Mouse (Mus musculus) right cerebral cortex, postnatal 25 days (tissue): ENCODE results near the gene Acot11.
A peak's percentile ranks its signal among the peaks of the same experiment; 100 is the strongest.
"Not testable (repeated sequence)": the region's sequence is repeated elsewhere in the genome, so short reads cannot be mapped to it uniquely, and the experiment has no call there.

Experiments used
- DNase-seq: peaks from one replicate; pipeline ENCODE4 v3.0.0; 2022

Gene Acot11

GRCm38 (mm10) chr4:106807287-106807686 is 2.5 kb upstream of the Acot11 start:
- DNase-seq, result no peak

GRCm38 (mm10) chr4:106805890-106806289 is 1.1 kb upstream of the Acot11 start:
- DNase-seq, result no peak

DNA sequence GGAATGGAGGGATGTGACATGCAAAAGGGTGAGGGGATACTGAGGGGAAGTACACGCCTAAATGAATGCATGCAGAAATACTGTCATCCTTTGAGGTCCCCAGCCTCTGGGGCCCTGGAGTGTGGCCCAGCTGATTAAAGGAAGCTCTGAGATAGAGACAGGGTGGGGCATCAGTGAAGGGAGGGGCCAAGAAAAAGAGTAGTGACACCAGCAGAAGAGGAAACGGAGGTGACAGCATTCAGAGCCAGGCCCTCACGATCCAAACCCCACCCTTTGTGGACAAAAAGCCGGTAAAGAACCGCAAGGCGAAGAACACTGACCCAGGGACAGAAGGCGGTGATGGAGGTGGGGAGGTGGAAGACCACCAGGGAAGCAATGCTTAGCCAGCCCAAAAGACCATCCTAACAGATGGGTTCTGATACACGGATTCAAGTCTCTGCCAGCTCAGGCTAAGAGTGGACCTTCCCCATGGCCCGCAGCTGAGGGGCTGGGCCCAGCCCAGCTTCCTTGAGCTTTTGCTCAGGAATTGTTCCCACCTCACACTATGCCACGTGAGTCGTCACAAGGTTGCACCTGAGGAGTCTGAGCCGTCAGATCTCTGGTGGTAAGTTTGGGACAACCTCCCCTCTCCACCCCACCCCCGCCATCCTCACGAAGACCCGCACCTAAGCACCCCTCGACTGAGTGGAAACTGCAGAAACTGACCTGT is 443 bp downstream of the Acot11 start:
- DNase-seq, result no peak

DNA sequence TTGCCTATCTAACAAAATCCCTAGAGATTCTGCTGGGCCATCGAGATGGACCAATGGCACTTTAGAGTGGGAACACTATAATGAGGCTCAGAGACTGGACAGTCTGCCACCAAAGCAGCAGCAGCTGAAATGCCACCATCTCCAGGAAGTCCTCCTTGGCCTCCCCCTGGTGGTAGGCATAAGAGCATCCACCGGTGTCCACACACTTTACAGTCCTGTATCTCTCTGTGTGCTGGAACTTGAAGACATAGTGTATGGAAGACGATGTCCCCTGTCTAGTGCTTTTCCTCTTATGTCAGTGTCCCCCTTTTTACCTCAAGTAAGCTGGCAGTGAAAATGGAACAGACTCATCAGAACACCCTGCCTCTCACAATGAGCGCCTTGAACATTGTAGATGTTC is 1.0 kb downstream of the Acot11 start:
- no peak for DNase-seq

DNA sequence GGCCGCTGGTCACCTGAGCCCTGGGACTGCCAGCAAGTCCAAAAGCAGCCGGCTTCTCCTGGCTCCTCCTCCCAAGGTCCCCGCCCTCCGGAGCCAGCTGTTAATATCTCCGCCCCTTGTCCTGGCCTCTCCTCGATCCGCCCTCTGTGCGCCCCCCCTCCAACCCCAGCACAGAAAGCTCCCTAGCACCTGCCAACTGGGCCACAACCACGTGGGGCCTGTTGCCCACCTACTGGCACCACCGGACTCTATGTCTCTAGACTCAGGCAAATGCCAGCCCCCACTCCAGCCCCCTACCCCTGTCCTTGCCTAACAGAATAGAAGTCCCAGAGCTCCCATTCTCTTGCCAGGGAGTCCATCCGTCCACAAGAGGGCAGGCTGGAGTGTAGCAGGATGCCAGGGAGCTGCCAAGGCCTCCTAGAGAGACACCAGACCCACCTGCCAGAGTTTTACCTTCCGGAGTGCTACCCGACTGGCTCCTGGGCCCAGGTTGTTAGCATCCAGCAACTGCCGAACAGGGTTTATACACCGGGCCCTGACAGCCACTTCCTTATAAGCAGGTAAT is 4.9 kb downstream of the Acot11 start:
- peak; percentile 66 for DNase-seq

- DNase-seq, result no peak
Measured at GRCm38 (mm10) chr4:106798908-106799546, 5.8 kb downstream of the Acot11 start.

GRCm38 (mm10) chr4:106795289-106795688 is 9.5 kb downstream of the Acot11 start:
- DNase-seq, result no peak

GRCm38 (mm10) chr4:106794247-106794646 is 10.6 kb downstream of the Acot11 start:
- DNase-seq, result no peak

- not testable (repeated sequence) for DNase-seq
Measured at GRCm38 (mm10) chr4:106793826-106794225, 11.0 kb downstream of the Acot11 start.

GRCm38 (mm10) chr4:106792276-106792675 is 12.5 kb downstream of the Acot11 start:
- no peak for DNase-seq

DNA sequence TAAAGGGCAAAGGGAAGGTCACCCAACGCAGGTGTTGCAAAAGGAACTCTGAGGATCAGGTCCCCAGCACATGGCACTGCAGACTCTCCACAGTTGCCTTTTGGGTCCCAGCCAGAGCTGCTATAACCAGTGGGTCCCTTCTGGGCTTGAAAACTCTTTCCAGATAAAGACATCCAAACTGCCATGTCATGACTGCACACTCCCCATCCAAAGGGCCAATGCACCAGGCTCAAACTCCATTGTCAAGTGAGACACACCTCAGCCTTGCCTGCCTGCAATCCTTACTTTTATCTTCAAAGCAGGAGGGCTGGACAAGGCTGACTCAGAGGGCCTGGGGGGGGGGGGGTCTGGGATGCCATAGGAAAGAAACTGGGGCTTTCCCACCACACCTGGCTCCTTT is 13.9 kb downstream of the Acot11 start:
- no peak for DNase-seq

GRCm38 (mm10) chr4:106790218-106790617 is 14.6 kb downstream of the Acot11 start:
- DNase-seq, result not testable (repeated sequence)

DNA sequence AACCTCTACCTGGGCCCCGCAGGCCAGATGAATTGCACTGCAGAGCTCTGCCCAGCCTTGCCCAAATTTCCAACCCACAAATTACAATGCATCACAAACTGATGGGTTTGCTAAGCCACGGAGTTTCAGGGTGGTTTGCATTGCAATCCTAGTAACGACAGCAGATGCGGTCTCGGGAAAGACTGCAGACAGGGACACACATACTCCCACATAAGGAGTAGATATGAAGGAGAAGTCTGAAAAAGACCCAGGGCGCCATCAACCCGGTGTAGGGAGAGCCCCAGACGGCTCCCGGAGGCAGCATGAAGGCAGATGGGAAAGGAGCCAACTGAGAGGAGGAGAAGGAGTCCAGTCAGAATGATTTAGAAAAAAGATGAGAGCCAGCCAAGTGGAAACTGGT is 15.1 kb downstream of the Acot11 start:
- DNase-seq, result peak; percentile 31

DNA sequence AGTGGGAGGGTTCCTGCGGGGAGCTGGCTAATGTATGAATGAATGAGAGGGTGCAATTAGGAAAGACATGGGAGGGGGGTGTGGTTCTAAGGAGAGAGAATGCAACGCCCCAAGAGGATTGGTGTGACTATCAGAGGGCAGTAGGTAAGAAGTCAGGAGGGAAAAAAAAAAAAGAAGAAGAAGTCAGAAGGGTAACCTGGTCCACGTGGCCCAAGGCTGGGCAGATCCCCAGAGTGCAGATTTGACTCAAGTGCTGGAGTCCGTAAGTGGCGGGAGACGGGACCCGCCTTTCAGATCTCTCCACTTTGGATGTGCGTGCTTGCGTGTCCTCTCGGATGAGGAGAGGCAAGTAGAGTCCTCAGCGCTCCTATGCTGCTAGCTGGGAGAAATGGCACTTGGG is 16.2 kb downstream of the Acot11 start:
- no peak for DNase-seq

DNA sequence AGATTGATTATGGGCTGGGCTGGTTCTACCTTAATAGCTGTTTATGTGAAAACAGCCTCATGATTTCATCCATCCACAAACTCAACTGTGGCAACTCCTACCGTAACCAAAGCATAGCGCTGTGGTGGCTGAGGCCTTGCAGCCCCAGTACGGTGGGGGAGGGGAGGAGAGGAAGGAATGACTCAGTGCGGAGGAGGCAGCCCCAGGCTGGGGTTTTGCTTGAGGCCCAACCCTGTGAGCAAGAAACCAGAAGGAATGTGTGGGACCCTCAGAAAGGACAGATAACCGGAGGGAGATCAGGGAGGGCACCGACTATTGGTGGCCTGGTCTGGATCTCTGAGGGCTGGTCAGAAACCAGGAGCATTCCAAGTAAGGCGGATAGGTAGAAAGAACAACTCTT is 17.0 kb downstream of the Acot11 start:
- DNase-seq, result peak; percentile 45

DNA sequence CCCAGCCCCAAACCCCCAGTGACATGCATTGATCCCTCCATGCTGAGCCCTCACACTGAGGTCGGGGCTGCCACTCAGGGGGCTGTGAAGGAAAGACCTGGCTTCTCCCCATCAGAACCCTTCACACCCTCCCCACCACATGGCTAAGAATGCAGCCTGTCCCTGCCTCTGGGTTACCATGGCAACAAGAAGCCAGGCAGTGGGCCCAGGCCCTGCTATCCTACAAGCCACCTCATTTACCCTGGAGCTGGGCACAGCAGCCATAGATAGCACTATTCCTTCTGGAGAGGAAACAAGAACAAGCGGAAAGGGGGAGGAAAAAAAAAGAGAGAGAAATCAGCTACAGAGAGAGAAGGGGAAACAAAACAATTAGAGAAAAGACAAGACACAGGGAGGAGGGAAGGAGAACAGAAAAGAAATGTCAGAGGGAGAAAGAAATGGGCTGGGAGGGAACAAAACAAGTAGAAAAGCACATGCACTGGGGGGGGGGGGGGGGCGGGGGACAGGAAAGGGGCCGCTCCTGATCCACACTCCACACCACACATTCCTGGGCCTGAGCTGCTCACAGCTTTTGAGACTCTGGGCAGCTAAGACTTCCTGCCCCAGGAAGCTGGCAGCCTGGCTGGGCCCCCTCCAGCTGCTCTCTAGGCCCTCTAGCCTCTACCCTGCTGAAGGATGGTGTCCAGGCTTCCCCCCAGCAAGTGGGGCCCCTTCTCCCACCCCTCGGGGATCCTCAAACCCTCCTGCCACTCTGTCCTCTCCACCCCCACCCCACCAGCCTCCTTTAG is 18.9 kb downstream of the Acot11 start:
- peak; percentile 77 for DNase-seq

GRCm38 (mm10) chr4:106785345-106785744 is 19.5 kb downstream of the Acot11 start:
- DNase-seq, result no peak

GRCm38 (mm10) chr4:106784806-106785205 is 20.0 kb downstream of the Acot11 start:
- no peak for DNase-seq

GRCm38 (mm10) chr4:106783137-106783536 is 21.7 kb downstream of the Acot11 start:
- no peak for DNase-seq

- no peak for DNase-seq
Measured at GRCm38 (mm10) chr4:106780045-106780444, 24.8 kb downstream of the Acot11 start.

GRCm38 (mm10) chr4:106778116-106778788 is 26.5 kb downstream of the Acot11 start:
- DNase-seq, result peak; percentile 79

DNA sequence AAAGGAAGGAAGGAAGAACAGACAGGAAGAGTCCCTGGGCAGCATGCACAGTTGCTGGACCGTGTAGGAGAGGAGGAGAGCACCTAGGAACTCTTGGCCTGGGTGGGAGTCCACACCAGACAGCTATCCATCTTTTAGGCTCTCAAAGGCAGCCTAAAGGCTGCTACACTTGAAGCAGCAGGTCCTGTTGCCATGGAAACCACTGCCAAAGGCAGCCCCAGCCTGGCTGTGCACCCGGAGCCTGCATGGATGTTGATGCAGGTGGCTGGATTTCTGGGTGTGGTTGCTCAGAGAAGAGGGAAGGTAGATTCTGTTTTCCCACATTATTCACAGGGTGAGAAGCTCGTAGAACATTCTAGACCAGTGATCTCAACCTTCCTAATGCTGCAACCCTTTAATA is 27.8 kb downstream of the Acot11 start:
- peak; percentile 69 for DNase-seq

DNA sequence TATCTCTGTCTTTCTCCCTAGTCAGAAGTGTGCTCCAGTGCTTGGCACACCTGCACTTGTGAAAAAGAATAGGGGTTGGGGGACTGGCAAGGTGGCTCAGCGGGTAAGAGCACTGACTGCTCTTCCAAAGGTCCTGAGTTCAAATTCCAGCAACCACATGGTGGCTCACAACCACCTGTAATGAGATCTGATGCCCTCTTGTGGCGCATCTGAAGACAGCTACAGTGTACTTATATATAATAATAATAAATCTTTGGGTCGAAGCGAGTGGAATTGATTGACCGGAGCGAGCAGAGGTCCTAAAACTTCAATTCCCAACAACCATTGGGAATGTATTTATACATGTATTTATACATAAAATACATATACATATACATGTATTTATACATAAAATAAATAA is 29.0 kb downstream of the Acot11 start:
- not testable (repeated sequence) for DNase-seq
